Mouse (Mus musculus): ENCODE data around the gene Prss41. TPM values are rescaled to one million over a fixed set of nuclear protein-coding genes. Genes with fewer than 3 reads are reported as not detected.
A peak's percentile ranks its signal among the peaks of the same experiment; 100 is the strongest.

Prss41 gene
- total RNA-seq, 2 experiments from 2014 or later, result not detected

GRCm38 (mm10) chr17:23829064-23829619, 14.8 kb downstream of the Prss41 start, which contains the start of gene Elob:
TSS of gene Elob (minus strand) at chr17:23829136.
- intact Hi-C loops (cut with DNase I), result no loop called here
- DNase-seq (ENCODE audit: low spot score), result peak; percentile 66

DNA sequence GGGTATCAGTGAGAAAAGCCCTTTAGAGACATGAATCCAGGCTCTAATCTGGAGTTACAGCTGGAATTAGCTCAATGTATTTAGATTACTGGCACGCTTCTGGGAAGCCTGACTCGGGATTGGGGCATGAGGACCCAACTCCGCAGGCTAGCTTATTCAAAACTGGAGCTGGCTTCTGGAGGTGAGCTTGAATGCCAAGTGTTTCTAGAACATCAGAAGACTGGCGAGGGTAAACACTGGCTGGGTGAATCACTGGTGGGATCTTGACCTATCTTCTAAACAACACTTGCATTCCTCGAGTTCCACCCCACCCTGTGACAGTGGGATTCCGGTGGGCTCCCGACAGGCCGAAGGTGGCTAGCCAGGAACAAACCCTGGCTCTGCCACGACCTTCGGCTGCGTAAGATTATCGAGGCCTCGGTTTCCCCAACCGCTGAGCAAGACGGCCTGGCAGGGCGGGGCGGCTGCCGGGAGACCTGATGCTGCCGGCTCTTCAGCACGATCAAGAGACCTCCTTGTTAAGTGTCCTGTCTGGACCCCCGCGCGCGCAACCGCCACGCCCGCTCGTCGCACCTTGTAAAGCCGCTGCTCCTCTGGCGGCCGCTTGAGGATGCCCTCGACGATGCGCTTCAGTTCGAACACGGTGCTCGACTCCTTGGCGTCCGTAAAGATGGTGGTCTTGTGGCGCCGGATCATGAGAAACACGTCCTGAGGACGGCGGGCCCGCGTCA, 15.5 kb downstream of the Prss41 start:
- DNase-seq (ENCODE audit: low spot score), result no peak
- intact Hi-C loops (cut with DNase I), result loop anchor here (1.0 kb wide), 1 partner anchor 24 kb away; no protein-coding TSS in a partner anchor

- no peak for DNase-seq (ENCODE audit: low spot score)
- intact Hi-C loops (cut with DNase I), result loop anchor here (2.0 kb wide), 1 partner anchor 19 kb away; no protein-coding TSS in a partner anchor
Measured at GRCm38 (mm10) chr17:23825591-23825990, 18.4 kb downstream of the Prss41 start.

DNA sequence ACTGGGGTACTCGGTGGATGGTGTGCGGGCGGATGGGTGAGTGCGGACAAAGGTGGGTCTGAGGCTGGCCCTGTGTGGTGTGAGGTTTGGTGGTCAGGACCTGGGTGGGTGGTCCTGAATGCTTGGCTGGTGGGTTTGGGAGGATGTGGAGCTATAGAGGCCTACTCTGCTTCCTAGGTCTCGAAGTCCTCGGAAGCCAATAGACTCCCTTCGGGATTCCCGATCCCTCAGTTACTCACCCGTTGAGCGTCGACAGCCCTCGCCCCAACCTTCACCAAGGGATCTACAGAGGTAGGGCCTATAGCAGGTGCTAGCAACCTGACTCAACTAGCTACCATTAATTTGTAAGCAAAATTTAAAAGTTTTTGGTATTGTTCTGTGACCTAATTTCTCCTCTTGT, 20.4 kb downstream of the Prss41 start:
- intact Hi-C loops (cut with DNase I), result loop anchor here (2.0 kb wide), 1 partner anchor 17 kb away; no protein-coding TSS in a partner anchor
- DNase-seq (ENCODE audit: low spot score), result no peak

DNA sequence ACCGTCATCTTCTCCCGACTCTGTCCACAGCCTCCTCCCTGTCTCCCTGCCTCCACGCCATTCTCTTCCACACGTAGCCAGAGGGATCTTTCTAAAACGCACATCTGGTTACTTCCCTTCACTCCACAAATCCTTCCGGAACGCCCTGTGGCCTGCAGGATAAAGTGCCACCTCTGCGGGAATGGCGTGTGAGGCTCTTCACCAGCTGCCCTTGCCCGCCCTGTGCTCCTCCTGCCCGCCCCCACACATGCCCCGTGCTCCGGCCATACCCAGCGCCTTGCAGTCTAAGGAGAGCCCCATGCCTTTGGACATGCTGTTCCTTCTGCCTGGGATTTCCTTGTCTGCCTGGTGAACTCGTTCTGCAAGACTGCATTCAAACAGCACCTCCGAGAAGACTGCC, 21.0 kb downstream of the Prss41 start:
- intact Hi-C loops (cut with DNase I), result no loop called here
- no peak for DNase-seq (ENCODE audit: low spot score)

DNA sequence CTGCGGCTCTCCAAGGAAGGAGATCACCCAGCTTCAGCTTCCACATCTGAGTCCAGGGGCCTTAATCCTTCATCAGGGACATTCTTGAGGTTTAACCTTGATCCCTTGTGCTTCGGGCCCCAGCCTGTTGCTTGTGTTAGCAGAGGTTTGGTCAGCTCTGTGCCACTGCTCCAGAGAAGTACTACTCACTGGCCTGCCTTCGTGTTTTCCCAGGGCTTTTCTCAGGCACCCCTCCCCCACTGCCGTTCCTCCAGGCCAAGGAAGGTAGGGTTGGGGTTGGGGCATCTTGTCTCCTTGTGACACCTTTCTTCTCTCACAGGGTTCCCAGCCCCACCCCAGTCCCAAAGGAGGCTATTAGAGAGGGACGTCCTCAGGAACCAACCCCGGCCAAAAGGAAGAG, 21.9 kb downstream of the Prss41 start:
- no peak for DNase-seq (ENCODE audit: low spot score)
- intact Hi-C loops (cut with DNase I), result no loop called here

DNA sequence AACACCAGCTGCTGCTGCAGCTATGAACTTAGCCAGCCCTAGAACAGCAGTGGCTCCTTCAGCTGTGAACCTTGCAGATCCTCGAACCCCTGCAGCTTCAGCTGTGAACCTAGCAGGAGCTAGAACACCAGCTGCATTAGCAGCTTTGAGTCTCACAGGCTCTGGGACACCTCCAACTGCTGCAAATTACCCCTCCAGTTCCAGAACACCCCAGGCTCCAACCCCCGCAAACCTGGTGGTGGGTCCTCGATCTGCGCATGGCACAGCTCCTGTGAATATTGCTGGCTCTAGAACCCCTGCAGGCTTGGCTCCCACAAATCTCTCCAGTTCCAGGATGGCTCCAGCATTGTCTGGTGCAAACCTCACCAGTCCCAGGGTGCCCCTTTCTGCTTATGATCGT, 23.2 kb downstream of the Prss41 start:
- DNase-seq (ENCODE audit: low spot score), result no peak
- intact Hi-C loops (cut with DNase I), result no loop called here

- DNase-seq (ENCODE audit: low spot score), result no peak
- intact Hi-C loops (cut with DNase I), result no loop called here
Measured at GRCm38 (mm10) chr17:23819235-23819634, 24.7 kb downstream of the Prss41 start.

DNA sequence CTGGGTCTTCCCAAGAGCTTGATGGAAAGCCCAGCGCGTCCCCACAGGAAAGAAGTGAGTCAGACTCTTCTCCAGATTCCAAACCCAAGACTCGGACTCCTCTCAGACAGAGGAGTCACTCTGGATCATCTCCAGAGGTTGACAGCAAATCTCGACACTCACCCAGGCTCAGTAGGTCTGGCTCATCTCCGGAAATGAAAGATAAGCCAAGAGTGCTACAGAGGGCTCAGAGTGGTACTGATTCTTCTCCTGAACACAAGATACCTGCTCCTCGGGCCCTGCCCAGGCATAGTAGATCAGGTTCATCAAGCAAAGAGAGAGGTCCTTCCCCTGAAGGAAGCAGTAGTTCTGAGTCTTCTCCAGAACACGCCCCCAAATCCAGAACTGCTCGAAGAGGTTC, 25.4 kb downstream of the Prss41 start:
- intact Hi-C loops (cut with DNase I), result no loop called here
- no peak for DNase-seq (ENCODE audit: low spot score)

DNA sequence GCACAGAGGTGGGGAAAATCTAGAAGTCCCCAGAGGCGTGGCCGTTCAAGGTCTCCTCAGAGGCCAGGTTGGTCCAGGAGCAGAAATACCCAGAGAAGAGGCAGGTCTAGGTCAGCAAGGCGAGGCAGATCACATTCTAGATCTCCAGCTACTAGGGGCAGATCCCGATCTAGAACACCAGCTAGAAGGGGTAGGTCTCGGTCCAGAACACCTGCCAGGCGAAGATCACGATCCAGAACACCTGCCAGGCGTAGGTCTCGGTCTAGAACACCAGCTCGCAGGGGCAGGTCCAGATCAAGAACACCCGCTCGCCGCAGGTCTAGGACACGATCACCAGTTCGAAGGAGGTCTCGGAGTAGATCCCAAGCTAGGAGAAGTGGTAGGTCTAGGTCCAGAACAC, 28.3 kb downstream of the Prss41 start:
- intact Hi-C loops (cut with DNase I), result no loop called here
- no peak for DNase-seq (ENCODE audit: low spot score)

DNA sequence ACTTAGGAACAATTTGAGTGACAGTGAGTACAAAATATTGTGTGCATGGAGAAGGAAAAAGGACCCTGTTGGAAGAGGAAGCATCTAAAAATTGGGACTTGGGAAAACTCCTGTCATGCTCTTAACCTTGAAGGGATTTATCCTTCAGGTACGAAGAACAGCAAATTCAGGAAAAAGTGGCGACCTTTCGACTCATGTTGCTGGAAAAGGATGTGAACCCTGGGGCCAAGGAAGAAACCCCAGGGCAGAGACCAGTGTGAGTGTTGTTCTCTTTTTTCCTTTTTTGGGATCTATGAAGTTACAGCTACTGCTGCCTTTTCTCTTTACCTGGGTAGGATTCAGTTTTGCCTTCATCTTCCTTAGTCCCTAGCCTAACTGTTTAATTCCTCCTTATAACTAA, 36.1 kb downstream of the Prss41 start:
- DNase-seq (ENCODE audit: low spot score), result no peak
- intact Hi-C loops (cut with DNase I), result loop anchor here (1.0 to 2.0 kb wide), 2 partner anchors 17 to 33 kb away; no protein-coding TSS in a partner anchor

DNA sequence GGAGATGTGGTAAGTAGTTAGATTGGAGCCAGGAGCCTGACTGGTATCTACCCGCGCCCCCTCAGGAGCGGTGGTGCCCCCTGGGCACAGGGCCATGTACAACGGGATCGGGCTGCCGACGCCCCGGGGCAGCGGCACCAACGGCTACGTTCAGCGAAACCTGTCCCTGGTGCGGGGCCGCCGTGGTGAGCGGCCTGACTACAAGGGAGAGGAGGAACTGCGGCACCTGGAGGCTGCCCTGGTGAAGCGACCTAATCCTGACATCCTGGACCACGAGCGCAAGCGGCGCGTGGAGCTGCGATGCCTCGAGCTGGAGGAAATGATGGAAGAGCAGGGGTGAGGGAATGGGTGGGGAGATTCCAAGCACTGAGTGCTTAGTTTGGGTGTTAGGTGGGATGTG, 37.1 kb downstream of the Prss41 start:
- no peak for DNase-seq (ENCODE audit: low spot score)
- intact Hi-C loops (cut with DNase I), result loop anchor here (1.0 to 2.0 kb wide), 2 partner anchors 18 to 32 kb away; no protein-coding TSS in a partner anchor

DNA sequence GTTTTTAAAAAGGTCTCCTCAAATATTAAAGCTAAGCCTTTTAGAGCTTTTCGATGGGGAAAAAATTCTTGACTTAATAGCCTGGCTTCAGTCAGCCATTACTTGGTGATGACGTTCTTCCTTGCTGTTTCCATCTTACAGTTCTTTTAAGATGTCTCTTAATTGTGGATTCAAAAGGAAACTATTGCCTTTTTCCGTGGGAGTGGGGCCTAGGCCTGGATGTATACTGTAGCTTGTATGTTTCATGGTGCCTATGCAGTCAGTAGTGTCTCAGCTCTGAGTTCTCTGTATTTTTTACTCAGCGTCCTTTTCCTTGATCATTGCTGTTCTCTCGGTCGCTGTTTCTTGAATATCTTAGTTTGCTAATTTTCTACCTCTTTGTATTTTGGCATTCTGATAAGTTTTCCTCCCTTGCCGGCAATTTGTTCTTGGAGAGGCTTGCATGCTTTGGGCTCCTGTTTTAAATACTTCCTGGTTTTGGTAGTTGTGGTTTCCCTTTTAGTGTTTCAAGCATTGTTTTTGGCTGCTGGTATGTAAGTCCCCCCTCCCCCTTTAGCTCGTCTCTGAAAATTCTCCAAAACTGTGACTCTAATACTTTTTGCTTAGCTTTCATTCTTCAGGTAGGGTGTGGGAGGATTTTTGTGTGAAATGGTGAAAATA, 39.4 kb downstream of the Prss41 start:
- intact Hi-C loops (cut with DNase I), result loop anchor here (1.0 kb wide), 1 partner anchor 24 kb away; no protein-coding TSS in a partner anchor
- no peak for DNase-seq (ENCODE audit: low spot score)

GRCm38 (mm10) chr17:23803366-23804041, 40.5 kb downstream of the Prss41 start:
- intact Hi-C loops (cut with DNase I), result loop anchor here (1.0 kb wide), 1 partner anchor 25 kb away; no protein-coding TSS in a partner anchor
- no peak for DNase-seq (ENCODE audit: low spot score)

GRCm38 (mm10) chr17:23802746-23803365, 41.1 kb downstream of the Prss41 start:
- intact Hi-C loops (cut with DNase I), result no loop called here
- DNase-seq (ENCODE audit: low spot score), result peak; percentile 97

- intact Hi-C loops (cut with DNase I), result no loop called here
- DNase-seq (ENCODE audit: low spot score), result no peak
Measured at GRCm38 (mm10) chr17:23801627-23802026, 42.3 kb downstream of the Prss41 start.

- intact Hi-C loops (cut with DNase I), result no loop called here
- no peak for DNase-seq (ENCODE audit: low spot score)
Measured at GRCm38 (mm10) chr17:23797316-23797715, 46.7 kb downstream of the Prss41 start.

DNA sequence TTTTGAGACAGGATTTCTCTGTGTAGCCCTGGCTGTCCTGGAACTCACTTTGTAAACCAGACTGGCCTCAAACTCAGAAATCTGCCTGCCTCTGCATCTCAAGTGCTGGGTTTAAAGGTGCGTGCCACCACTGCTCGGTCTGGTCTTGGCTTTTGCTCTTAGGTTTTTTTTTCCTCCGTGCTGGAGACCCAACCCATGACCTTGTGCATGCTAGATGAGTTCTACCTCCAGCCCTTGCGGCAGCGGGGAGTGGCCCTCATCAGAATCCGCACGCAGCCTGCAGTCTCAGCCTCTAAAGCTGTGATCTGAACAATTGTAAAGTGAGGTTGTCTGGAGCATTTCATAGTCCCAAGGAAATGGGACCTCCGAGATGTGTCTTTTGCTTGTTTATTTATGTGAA, 48.6 kb downstream of the Prss41 start:
- intact Hi-C loops (cut with DNase I), result no loop called here

DNA sequence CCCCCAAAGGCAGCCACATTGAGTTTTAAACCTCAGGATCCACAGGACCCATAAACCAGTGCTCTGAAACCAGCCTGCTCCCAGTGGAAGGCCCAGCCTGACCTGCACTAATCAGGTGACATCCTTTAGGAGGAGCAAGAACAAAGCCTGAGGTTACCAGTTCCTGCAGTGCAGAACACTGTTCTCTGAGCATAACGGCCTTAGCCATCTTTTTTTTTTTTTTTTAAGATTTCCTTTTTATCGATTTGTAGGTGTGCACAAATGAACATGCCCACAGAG, 53.0 kb downstream of the Prss41 start:
- no peak for DNase-seq (ENCODE audit: low spot score)
- intact Hi-C loops (cut with DNase I), result no loop called here

More for the DNA sequence above, 48.6 kb downstream of the Prss41 start:
- DNase-seq (ENCODE audit: low spot score), result no peak
